Mouse (Mus musculus): ENCODE results near the gene Fgf2. TPM values are rescaled to one million over a fixed set of nuclear protein-coding genes. Genes with fewer than 3 reads are reported as not detected.
A peak's percentile ranks its signal among the peaks of the same experiment; 100 is the strongest.

Gene Fgf2
- polyA plus RNA-seq, 1 experiment from 2014 or later: 0.29 TPM

GRCm38 (mm10) chr3:37418961-37419457, 70.9 kb downstream of the Fgf2 start:
- H3K27me3 ChIP-seq (ENCODE audit: insufficient read depth, low read length): no peaks in the 10 kb centered on the region
- peaks cover 19% of the 10 kb centered on the region for H3K4me1 ChIP-seq (ENCODE audit: insufficient read depth)
- H3K4me3 ChIP-seq (ENCODE audit: low read depth, low read length): peak overlapping the region; percentile 99
- no peaks in the 10 kb centered on the region for H3K9me3 ChIP-seq (ENCODE audit: low read length)
- H3K4me2 ChIP-seq (ENCODE audit: low read depth, low read length): peak overlapping the region; percentile 92
- no peaks in the 10 kb centered on the region for H3K36me3 ChIP-seq (replicated peaks; ENCODE audit: insufficient read depth, low read length)
- peak; percentile 47 for ATAC-seq
- H3K27ac ChIP-seq (ENCODE audit: low read depth): peak overlapping the region; percentile 97
- no peak for TF ChIP-seq EP300 (IDR thresholded peaks at IDR 0.05; ENCODE audit: low read depth)
- TF ChIP-seq CTCF (IDR thresholded peaks at IDR 0.05; ENCODE audit: low read depth): peak; percentile 42
- 0% methylated on average over 28 of the region's 30 CpGs for WGBS (ENCODE audit: insufficient replicate concordance)
- H3K9ac ChIP-seq (replicated peaks): peak overlapping the region; percentile 83
- DNase-seq: no peak

GRCm38 (mm10) chr3:37419458-37419991, 71.4 kb downstream of the Fgf2 start, which contains the start of gene Spata5:
Gene Spata5, plus strand, starts transcription at chr3:37419896.
- H3K9ac ChIP-seq (replicated peaks): peak within 1 kb of the TSS; percentile 92
- TF ChIP-seq CTCF (IDR thresholded peaks at IDR 0.05; ENCODE audit: low read depth): no peak
- TF ChIP-seq EP300 (IDR thresholded peaks at IDR 0.05; ENCODE audit: low read depth): no peak
- peaks cover 19% of the 10 kb centered on the region for H3K4me1 ChIP-seq (ENCODE audit: insufficient read depth)
- H3K27me3 ChIP-seq (ENCODE audit: insufficient read depth, low read length): no peaks in the 10 kb centered on the region
- under 1% methylated on average over 42 of the region's 50 CpGs for WGBS (ENCODE audit: insufficient replicate concordance)
- peak within 1 kb of the TSS; percentile 99 for H3K4me3 ChIP-seq (ENCODE audit: low read depth, low read length)
- H3K9me3 ChIP-seq (ENCODE audit: low read length): no peaks in the 10 kb centered on the region
- DNase-seq (peak; percentile 100), ATAC-seq (peak; percentile 88)
- H3K4me2 ChIP-seq (ENCODE audit: low read depth, low read length): peak within 1 kb of the TSS; percentile 92
- H3K36me3 ChIP-seq (replicated peaks; ENCODE audit: insufficient read depth, low read length): no peaks in the 10 kb centered on the region
- peak within 1 kb of the TSS; percentile 97 for H3K27ac ChIP-seq (ENCODE audit: low read depth)

GRCm38 (mm10) chr3:37420072-37420471, 71.9 kb downstream of the Fgf2 start, which contains the start of gene Nudt6:
Gene Nudt6, minus strand, starts transcription at chr3:37420211.
- Histone ChIP-seq H3K9ac (replicated peaks) (peak within 1 kb of the TSS; percentile 92), H3K27me3 (ENCODE audit: insufficient read depth, low read length) (no peaks in the 10 kb centered on the region), H3K4me3 (ENCODE audit: low read depth, low read length) (peak within 1 kb of the TSS; percentile 99), H3K9me3 (ENCODE audit: low read length) (no peaks in the 10 kb centered on the region), H3K27ac (ENCODE audit: low read depth) (peak within 1 kb of the TSS; percentile 97), H3K4me1 (ENCODE audit: insufficient read depth) (peaks cover 19% of the 10 kb centered on the region), H3K36me3 (replicated peaks; ENCODE audit: insufficient read depth, low read length) (peaks cover 4% of the 10 kb centered on the region; the same call in 1 of the 2 replicates), H3K4me2 (ENCODE audit: low read depth, low read length) (peak within 1 kb of the TSS; percentile 92)
- TF ChIP-seq CTCF (IDR thresholded peaks at IDR 0.05; ENCODE audit: low read depth) (no peak), EP300 (IDR thresholded peaks at IDR 0.05; ENCODE audit: low read depth) (peak; percentile 31; the same call in 1 of the 2 replicates)
- DNase-seq (peak; percentile 94), ATAC-seq (peak; percentile 80)
- WGBS (ENCODE audit: insufficient replicate concordance): under 1% methylated on average over 50 of the region's 50 CpGs

- H3K4me3 ChIP-seq (ENCODE audit: low read depth, low read length): peak overlapping the region; percentile 99
- H3K4me2 ChIP-seq (ENCODE audit: low read depth, low read length): peak overlapping the region; percentile 92
- H3K36me3 ChIP-seq (replicated peaks; ENCODE audit: insufficient read depth, low read length): peaks cover 8% of the 10 kb centered on the region; the same call in 1 of the 2 replicates
- H3K4me1 ChIP-seq (ENCODE audit: insufficient read depth): peaks cover 19% of the 10 kb centered on the region
- H3K9me3 ChIP-seq (ENCODE audit: low read length): no peaks in the 10 kb centered on the region
- no peaks in the 10 kb centered on the region for H3K27me3 ChIP-seq (ENCODE audit: insufficient read depth, low read length)
- DNase-seq (no peak), ATAC-seq (no peak)
- peak overlapping the region; percentile 96 for H3K27ac ChIP-seq (ENCODE audit: low read depth)
- WGBS (ENCODE audit: insufficient replicate concordance): under 1% methylated on average over 24 of the region's 24 CpGs
- H3K9ac ChIP-seq (replicated peaks): peak overlapping the region; percentile 92
- TF ChIP-seq CTCF (IDR thresholded peaks at IDR 0.05; ENCODE audit: low read depth) (no peak), EP300 (IDR thresholded peaks at IDR 0.05; ENCODE audit: low read depth) (no peak)
These were observed 72.5 kb downstream of the Fgf2 start for GRCm38 (mm10) chr3:37420641-37421040.

GRCm38 (mm10) chr3:37421179-37421578, 73.0 kb downstream of the Fgf2 start:
- Histone ChIP-seq H3K4me1 (ENCODE audit: insufficient read depth) (peaks cover 19% of the 10 kb centered on the region), H3K4me2 (ENCODE audit: low read depth, low read length) (peak overlapping the region; percentile 92), H3K9me3 (ENCODE audit: low read length) (no peaks in the 10 kb centered on the region), H3K4me3 (ENCODE audit: low read depth, low read length) (peak overlapping the region; percentile 99), H3K9ac (replicated peaks) (peak overlapping the region; percentile 92), H3K36me3 (replicated peaks; ENCODE audit: insufficient read depth, low read length) (peaks cover 11% of the 10 kb centered on the region), H3K27ac (ENCODE audit: low read depth) (peak overlapping the region; percentile 96), H3K27me3 (ENCODE audit: insufficient read depth, low read length) (no peaks in the 10 kb centered on the region)
- TF ChIP-seq EP300 (IDR thresholded peaks at IDR 0.05; ENCODE audit: low read depth): no peak
- no peak for TF ChIP-seq CTCF (IDR thresholded peaks at IDR 0.05; ENCODE audit: low read depth)
- DNase-seq: no peak
- 12% methylated on average over 3 of the region's 3 CpGs for WGBS (ENCODE audit: insufficient replicate concordance)
- ATAC-seq: no peak

- DNase-seq (no peak), ATAC-seq (no peak)
- Histone ChIP-seq H3K27me3 (ENCODE audit: insufficient read depth, low read length) (no peaks in the 10 kb centered on the region), H3K9ac (replicated peaks) (no peak overlapping the region), H3K27ac (ENCODE audit: low read depth) (no peak overlapping the region), H3K36me3 (replicated peaks; ENCODE audit: insufficient read depth, low read length) (peaks cover 19% of the 10 kb centered on the region), H3K4me3 (ENCODE audit: low read depth, low read length) (no peak overlapping the region), H3K4me1 (ENCODE audit: insufficient read depth) (peaks cover 13% of the 10 kb centered on the region), H3K9me3 (ENCODE audit: low read length) (no peaks in the 10 kb centered on the region), H3K4me2 (ENCODE audit: low read depth, low read length) (no peak overlapping the region)
- WGBS (ENCODE audit: insufficient replicate concordance): 87% methylated on average over 3 of the region's 3 CpGs
- TF ChIP-seq CTCF (IDR thresholded peaks at IDR 0.05; ENCODE audit: low read depth): no peak
- TF ChIP-seq EP300 (IDR thresholded peaks at IDR 0.05; ENCODE audit: low read depth): no peak
These were observed 77.9 kb downstream of the Fgf2 start for GRCm38 (mm10) chr3:37426069-37426468.

Data from liver, postnatal 0 days (tissue).